Mouse (Mus musculus) E14TG2a.4 (cell line): Measurements from ENCODE around the gene Rtn4ip1.

Experiments
- CTCF ChIP-seq: conservative IDR thresholded peaks from 2 replicates; pipeline ENCODE4 v1.5.1; 2014; ENCODE audit warnings: low read length
- NANOG ChIP-seq: IDR thresholded peaks from 2 replicates; pipeline ENCODE4 v1.6.1; 2014; ENCODE audit warnings: borderline replicate concordance, low read length, mixed read lengths
- POU5F1 ChIP-seq: IDR thresholded peaks from 2 replicates; pipeline ENCODE4 v1.6.1; 2014; ENCODE audit warnings: low read length, borderline replicate concordance

- TF ChIP-seq CTCF, result no peak
- no peak for TF ChIP-seq POU5F1
- TF ChIP-seq NANOG, result no peak
These were observed 98.7 kb downstream of the Rtn4ip1 start for GRCm38 (mm10) chr10:44000156-44000865.
